Mouse (Mus musculus) cortical plate, adult 2 months (tissue): ENCODE data around the gene Dscaml1.

Experiments
- CTCF ChIP-seq: fragments of 200-500 bp; IDR thresholded peaks from 2 replicates; pipeline ENCODE4 v1.5.1; 2011; ENCODE audit warnings: mild to moderate bottlenecking, control low read depth, low read length; ENCODE audit not compliant: insufficient read depth; ENCODE audit errors: extremely low read depth
- POLR2A ChIP-seq: fragments of 200-500 bp; IDR thresholded peaks from 2 replicates; pipeline ENCODE4 v1.6.1; 2011; ENCODE audit warnings: mild to moderate bottlenecking, low read length, control low read depth; ENCODE audit not compliant: insufficient read depth; ENCODE audit errors: extremely low read depth

GRCm38 (mm10) chr9:45580069-45580795 is 153.8 kb downstream of the Dscaml1 start:
- no peak for TF ChIP-seq CTCF
- no peak for TF ChIP-seq POLR2A
